Mouse (Mus musculus) layer of hippocampus, postnatal 25 days (tissue): Measurements from ENCODE around the gene Dync1h1. TPM values are rescaled to one million over a fixed set of nuclear protein-coding genes. Genes with fewer than 3 reads are reported as not detected.

Experiments used
- DNase-seq, 2 experiments: peaks; one replicate each; pipeline ENCODE4 v3.0.0; 2022; ENCODE audit warnings: mixed read lengths in 2 of 2, low spot score in 1 of 2; ENCODE audit errors: extremely low spot score in 1 of 2
- microRNA-seq, 2 experiments: library from miRNA; unstranded; fragments of <30 nt; microRNA quantifications; one replicate each; pipeline ENCODE4 v1.2.0; 2021
- total RNA-seq, 2 experiments: library from RNA; stranded (reverse); gene quantifications; 2 replicates each; pipeline ENCODE4 v1.2.3; 2021

Gene Dync1h1
- total RNA-seq, 2 experiments from 2014 or later, result 263 to 299 TPM

DNA sequence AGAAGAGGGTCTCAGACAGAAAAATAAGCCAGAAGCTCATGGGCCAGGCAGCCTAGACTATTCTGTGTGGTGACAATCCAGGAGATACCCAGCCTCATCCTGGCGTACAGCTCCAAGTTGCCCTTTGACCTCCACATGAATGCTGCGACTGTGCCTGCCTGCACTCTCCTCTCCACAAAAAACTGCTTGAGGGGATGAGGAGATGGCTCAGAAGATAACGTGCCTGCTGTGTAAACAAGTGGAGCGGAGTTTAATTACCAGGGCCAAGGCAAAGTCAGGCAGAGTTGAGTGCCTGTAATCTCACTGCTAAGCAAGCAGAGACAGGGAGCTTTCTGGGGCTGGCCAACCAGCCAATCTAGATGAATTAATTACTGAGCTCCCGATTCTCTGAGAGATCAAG is 114.8 kb downstream of the Dync1h1 start:
- DNase-seq, result no peak

Small RNAs within 50 kb of the gene (microRNA-seq; reads per million reads assigned to microRNA genes)
- gene Gm27299, result 0 reads per million in 2 experiments

Other genes with a start within 250 kb of the Dync1h1 start
- 100 to 1,000 TPM; 242 to 246 TPM for gene Ppp2r5c, start 154.3 kb upstream of the Dync1h1 start, total RNA-seq
- gene 1700001K19Rik, start 81.2 kb downstream of the Dync1h1 start, total RNA-seq, result not detected
- gene Hsp90aa1, start 101.3 kb downstream of the Dync1h1 start, total RNA-seq, result 100 to 1,000 TPM; 874 to 929 TPM
- 10 to 100 TPM; 38.8 to 41.6 TPM for gene Wdr20, start 136.5 kb downstream of the Dync1h1 start, total RNA-seq
- gene Mok, start 239.5 kb downstream of the Dync1h1 start, total RNA-seq, result 10 to 100 TPM; 10.5 to 11.4 TPM
- 10 to 100 TPM; 10.3 to 12.7 TPM for gene Zfp839, start 248.8 kb downstream of the Dync1h1 start, total RNA-seq